Mouse (Mus musculus): Measurements from ENCODE around the gene Gm49393.
"Not testable (repeated sequence)": the region's sequence is repeated elsewhere in the genome, so short reads cannot be mapped to it uniquely, and the experiment has no call there.

GRCm38 (mm10) chr13:60896794-60897193 is 38.6 kb downstream of the Gm49393 start, which contains the start of gene Gm49392:
- TF ChIP-seq CTCF (IDR thresholded peaks at IDR 0.05; ENCODE audit: borderline replicate concordance, insufficient read depth, low read depth, low read length); POLR2A (IDR thresholded peaks at IDR 0.05; ENCODE audit: borderline replicate concordance, insufficient read depth, low read length): not testable (repeated sequence)
